Mouse (Mus musculus): ENCODE measurements at regions not wholly inside any gene's neighbourhood (a gene's known extent, or its start where the extent isn't known, plus 50 kb on each side); places are given as distances from the start of the nearest gene placed in this dataset.

- in situ Hi-C loops (cut with MseI, MboI) = no loop called here
Measured at GRCm38 (mm10) chr9:71420064-71420463, 65.7 kb downstream of the Polr2m start.

DNA sequence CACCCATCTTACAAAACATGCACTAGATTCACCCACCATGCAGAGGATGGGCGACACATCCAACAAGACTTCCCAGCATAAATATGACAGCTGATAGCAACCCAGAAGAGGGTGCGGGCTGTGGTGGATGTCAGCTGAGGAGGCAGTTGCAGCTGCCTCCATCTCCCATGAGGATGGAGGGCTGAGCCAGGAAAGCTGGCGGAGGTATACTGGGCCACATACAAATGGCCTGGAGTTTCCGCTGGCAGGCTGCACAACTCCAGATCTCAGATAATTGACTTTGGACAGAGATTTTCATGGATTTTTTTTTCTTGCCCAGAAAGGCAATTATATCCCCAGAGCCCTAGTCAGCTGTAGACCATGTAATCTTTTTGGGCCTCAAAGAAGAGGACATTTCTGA lies 67.2 kb downstream of the Polr2m start:
- in situ Hi-C loops (cut with MseI, MboI) = no loop called here

GRCm38 (mm10) chr9:71417248-71417647 lies 68.5 kb downstream of the Polr2m start:
- in situ Hi-C loops (cut with MseI, MboI) = no loop called here

DNA sequence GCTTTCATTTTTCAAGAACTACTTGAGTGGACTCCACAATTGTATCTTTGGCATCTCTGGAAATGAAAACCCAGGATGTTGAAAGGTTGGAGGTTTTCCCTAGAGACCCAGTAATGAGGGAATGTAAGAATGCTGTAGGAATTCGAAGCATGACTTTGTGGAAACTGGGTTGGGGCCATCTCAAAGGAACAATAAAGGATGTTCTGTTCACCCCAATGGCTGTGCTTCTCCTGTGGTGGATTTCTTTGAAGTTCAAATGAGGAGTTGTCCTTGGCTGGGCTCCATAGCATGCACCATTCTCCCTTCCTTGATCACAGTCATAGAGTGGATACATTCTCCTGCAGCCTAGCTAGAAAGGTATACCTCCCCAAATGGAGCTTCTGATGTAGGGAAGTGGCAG lies 74.6 kb downstream of the Polr2m start:
- in situ Hi-C loops (cut with MseI, MboI) = no loop called here

GRCm38 (mm10) chr9:71409925-71410324 lies 75.8 kb downstream of the Polr2m start:
- in situ Hi-C loops (cut with MseI, MboI) = no loop called here

- in situ Hi-C loops (cut with MseI, MboI) = no loop called here
Measured at GRCm38 (mm10) chr9:71408946-71409345, 76.8 kb downstream of the Polr2m start.

DNA sequence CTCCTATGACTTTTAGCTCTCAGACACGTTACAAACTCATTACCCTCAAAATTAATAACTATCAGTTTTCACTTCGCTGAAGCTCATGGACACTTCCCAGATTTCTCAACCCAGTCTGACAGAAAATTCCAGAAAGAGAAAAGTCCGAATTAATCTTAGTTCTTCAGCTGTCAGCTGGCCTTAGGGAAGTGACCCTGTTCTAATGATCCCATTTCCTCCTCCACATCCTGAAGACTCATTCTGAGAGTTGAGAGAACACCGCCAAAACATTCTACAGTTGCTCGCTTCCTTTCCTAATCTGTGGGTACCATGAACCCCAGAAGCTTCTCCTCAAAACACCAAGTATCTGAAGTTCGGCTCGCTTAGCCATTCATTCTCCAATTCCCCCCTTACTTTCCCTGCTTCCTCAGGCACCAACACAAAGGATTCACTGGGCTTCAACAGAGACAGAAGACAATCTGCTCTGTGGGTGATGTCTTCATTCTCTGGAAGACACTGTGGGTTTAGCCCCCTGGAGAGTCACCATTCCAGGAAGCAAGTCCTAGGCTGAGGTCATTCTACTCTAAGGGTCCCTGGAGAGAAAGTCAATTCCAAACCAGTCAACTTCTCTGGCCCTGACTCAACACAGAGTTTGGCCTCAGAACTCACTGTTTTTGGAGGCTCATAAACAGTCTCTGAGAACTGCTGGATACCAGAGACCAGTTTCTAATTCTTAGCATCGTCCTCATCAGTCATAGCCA lies 81.2 kb downstream of the Polr2m start:
- in situ Hi-C loops (cut with MseI, MboI) = no loop called here

- in situ Hi-C loops (cut with MseI, MboI) = no loop called here
Measured at GRCm38 (mm10) chr9:71401667-71402066, 84.1 kb downstream of the Polr2m start.

- in situ Hi-C loops (cut with MseI, MboI) = no loop called here
Measured at GRCm38 (mm10) chr9:71399346-71399745, 86.4 kb downstream of the Polr2m start.

GRCm38 (mm10) chr9:71396784-71397183 lies 89.0 kb downstream of the Polr2m start:
- in situ Hi-C loops (cut with MseI, MboI) = no loop called here

- in situ Hi-C loops (cut with MseI, MboI) = no loop called here
Measured at GRCm38 (mm10) chr9:71390221-71390620, 95.5 kb downstream of the Polr2m start.

DNA sequence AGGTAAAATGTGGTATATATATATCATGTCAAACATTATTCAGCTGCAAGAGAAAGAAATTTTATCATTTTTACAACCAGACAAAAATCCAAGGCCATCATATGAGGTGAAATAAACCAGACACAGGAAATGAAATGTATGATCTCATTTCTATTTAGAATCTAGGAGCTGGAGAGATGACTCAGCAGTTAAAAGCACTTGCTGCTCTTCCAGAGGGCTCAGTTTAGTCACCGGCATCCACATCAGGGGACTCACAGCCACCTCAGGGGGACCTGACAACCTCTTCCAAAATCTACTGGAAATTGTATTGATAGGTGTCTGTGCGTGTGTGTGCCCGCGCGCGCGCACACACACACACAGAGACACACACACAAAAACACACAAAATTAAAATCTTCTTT lies 98.3 kb downstream of the Polr2m start:
- in situ Hi-C loops (cut with MseI, MboI) = no loop called here

DNA sequence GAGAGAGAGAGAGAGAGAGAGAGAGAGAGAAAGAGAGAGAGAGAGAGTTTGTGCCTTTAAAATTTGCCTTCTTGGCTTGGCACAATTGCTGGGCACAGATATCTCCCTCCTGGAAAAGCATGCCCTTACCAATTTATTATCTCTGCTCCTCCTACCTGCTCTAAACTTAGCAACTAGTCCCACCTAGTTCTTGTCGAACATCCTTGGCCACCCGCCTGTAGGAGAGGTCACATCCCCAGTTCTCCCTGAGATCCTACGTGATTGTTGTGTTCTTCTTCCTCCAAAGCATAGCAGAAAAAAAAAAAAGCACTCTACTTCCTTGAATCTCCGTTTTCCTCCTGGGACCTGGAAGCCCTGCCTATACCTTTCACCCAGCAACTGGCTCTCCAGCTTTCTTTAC lies 101.8 kb downstream of the Polr2m start:
- in situ Hi-C loops (cut with MseI, MboI) = no loop called here

DNA sequence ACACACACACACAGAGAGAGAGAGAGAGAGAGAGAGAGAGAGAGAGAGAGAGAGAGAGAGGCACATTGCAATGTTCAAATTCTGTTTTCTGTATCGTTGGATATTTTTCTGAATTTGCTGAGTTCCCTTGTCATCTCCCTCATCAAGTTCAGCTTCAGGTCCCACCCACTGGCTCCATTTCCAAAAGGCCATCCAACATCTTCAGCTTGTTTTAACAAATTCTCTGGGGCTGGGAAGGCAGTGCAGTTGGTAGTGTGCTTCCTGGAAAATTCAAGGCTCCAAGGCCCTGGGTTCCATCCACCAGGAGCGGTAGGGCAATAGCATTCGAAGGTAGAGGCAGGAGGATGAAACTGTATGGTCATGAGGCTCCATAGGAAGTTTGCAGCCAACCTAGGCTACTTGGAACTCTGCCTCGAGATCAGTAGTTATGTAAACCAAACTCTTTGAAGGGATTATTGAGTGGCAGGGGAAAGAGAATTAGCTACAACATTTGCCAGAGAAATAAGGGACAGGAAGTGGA lies 105.9 kb downstream of the Polr2m start:
- in situ Hi-C loops (cut with MseI, MboI) = no loop called here

GRCm38 (mm10) chr9:71369760-71370159 lies 116.0 kb downstream of the Polr2m start:
- in situ Hi-C loops (cut with MseI, MboI) = loop anchor here (10.0 kb wide), 2 partner anchors 75 to 245 kb away; no protein-coding TSS in a partner anchor

DNA sequence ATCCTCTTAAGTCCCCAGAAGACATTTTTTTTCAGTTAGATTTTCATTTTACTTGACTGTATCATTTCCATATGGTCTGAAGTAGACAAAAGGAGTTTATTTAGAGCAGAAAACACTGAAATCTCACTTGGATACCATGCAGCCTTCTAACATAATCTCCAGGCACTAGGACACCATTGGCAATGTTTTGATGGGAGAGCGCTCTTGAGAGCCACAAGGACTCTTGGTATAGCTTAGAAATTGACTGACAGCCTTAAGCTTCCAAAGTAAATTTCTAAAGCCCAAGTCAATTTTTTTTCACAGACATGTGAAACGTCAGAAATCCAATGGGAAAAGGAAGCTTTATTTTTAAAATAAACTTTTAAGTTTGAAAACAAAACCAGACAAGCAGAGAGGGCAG lies 116.5 kb downstream of the Polr2m start:
- in situ Hi-C loops (cut with MseI, MboI) = loop anchor here (10.0 kb wide), 2 partner anchors 76 to 246 kb away; no protein-coding TSS in a partner anchor

DNA sequence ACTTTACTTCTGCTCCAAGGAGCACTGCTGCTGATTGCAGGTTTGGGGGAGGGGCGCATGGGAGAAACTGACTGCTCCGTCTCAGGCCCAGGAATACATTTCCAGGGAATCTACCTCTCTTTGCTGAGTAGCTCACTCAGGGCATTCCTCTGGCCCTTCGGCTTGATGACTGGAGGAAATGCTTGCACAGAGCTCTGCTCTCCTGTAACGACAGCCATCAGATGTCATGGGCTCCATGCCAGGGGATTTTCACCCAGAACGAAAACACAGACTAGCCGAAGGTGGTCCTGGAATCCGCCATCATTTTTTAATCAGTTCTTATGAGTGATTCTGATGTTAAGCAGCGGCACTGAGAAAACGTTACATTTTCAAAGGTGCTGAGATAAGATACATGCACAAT lies 119.2 kb downstream of the Polr2m start:
- in situ Hi-C loops (cut with MseI, MboI) = loop anchor here (10.0 kb wide), 2 partner anchors 78 to 248 kb away; no protein-coding TSS in a partner anchor

- in situ Hi-C loops (cut with MseI, MboI) = loop anchor here (10.0 kb wide), 2 partner anchors 80 to 250 kb away; no protein-coding TSS in a partner anchor
Measured at GRCm38 (mm10) chr9:71365177-71365738, 120.5 kb downstream of the Polr2m start.

DNA sequence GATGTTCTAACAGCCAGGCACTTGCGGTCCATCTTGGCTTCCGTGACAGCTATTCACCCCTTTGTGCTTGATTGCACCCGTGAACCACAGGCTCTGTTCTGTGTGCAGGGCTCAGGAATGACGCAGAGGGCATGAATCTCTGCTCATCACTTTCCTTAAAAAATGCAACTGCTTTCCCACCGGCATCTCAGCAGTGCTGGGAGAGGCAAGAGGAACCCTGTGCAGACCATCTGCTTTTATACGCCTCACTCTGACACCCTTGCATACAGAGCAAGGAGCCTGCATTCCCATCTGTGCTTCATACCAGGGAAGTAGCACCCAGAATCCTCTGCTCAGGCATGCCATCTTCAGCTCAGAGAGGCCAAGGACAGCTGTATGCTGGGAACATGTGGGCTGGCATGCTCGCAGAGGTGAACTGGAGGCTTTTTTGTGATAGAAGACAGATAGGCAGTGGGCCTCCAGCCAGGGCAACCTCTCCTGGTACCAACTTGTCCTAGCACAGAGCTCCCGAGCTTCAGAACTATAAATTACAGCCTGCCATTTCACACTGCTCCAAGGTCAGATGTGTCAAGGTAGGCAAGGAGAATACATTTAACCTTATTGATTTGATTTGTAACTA lies 121.6 kb downstream of the Polr2m start:
- in situ Hi-C loops (cut with MseI, MboI) = loop anchor here (10.0 kb wide), 2 partner anchors 81 to 251 kb away; no protein-coding TSS in a partner anchor

- in situ Hi-C loops (cut with MseI, MboI) = loop anchor here (10.0 kb wide), 2 partner anchors 82 to 252 kb away; no protein-coding TSS in a partner anchor
Measured at GRCm38 (mm10) chr9:71362401-71362800, 123.3 kb downstream of the Polr2m start.

DNA sequence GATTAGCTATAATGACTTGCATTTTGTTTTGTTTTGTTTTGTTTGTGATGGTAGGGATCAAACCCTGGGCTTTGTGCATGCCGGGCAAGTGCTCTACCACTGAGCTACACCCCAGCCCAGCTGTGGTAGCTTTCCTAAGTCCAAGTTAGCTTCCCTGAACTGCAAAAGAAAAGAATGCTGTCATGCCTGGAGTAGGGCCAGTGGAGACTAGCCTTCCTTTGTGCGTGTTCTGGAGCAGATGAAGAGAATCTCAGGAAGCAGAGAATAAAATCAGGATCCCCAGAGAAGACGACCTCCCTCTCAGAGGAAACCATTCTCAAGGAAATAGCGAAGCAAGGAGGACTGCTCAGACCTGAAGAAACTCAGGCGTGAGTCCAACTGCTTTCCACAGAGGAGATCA lies 123.8 kb downstream of the Polr2m start:
- in situ Hi-C loops (cut with MseI, MboI) = loop anchor here (10.0 kb wide), 2 partner anchors 83 to 253 kb away; no protein-coding TSS in a partner anchor

- in situ Hi-C loops (cut with MseI, MboI) = loop anchor here (10.0 kb wide), 2 partner anchors 83 to 253 kb away; no protein-coding TSS in a partner anchor
Measured at GRCm38 (mm10) chr9:71361311-71361710, 124.4 kb downstream of the Polr2m start.

Measured in mouse trophoblast stem cell (cell line).